ENCODE assay signal across 9 mouse cellular contexts in the genomic region with DNA sequence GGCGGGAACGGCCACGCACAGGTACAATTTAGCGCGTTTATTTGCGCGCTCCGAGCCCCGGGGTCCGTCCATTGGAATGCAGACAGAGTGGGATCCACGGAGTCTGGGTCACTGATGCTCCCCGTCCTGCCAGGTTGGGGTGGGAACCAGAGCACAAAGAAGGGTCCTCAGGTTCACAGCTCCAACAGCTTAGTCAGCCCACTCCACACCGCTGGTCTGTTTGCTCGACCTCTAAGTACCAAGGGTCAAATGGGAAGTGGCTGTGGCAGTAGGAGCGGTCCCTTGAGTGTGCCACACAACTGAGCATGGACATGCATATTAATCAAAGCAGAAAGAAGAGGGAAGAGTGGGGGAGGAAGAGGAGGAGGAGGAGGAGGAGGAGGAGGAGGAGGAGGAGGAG. TPM values are rescaled to one million over a fixed set of nuclear protein-coding genes. Genes with fewer than 3 reads are reported as not detected.
DNase-seq lines count a peak whose midpoint lies in the region; ATAC-seq and TF ChIP-seq lines count a peak whose summit lies in the region.
"Had no signal": no experiment of that assay in that cellular context is flagged by ENCODE, and none has a peak within 500 bp of the region (broad histone marks: within the 10 kb centered on the region; RNA-seq: fewer than 3 reads in every experiment).

No protein-coding gene starts in this region.

- no peak for TF ChIP-seq CTCF in spleen, adult 2 months (IDR thresholded peaks at IDR 0.05; ENCODE audit: extremely low read depth, insufficient read depth, insufficient read length, insufficient replicate concordance)
- TF ChIP-seq CTCF in stomach, postnatal 0 days (IDR thresholded peaks at IDR 0.05; ENCODE audit: low read depth), result no peak

- no peaks in the 10 kb centered on the region for H3K9me3 ChIP-seq in heart, embryonic 13.5 days
- no peaks in the 10 kb centered on the region for H3K9me3 ChIP-seq in limb, embryonic 11.5 days (ENCODE audit: control insufficient read depth, low read length)
- no peaks in the 10 kb centered on the region for H3K9me3 ChIP-seq in stomach, postnatal 0 days (ENCODE audit: control insufficient read depth, low read length)

- ATAC-seq in heart, embryonic 13.5 days (ENCODE audit: extremely low read depth, insufficient number of reproducible peaks, low FRiP score, low TSS enrichment), result no peak
- ATAC-seq in limb, embryonic 11.5 days (ENCODE audit: insufficient number of reproducible peaks, low FRiP score, low TSS enrichment, low read depth), result no peak
- ATAC-seq in stomach, postnatal 0 days (ENCODE audit: low FRiP score, low TSS enrichment), result no peak; the same call in 1 of the 2 replicates

- 23% methylated on average over 15 of the region's 15 CpGs for WGBS in heart, embryonic 13.5 days
- WGBS in spleen, adult 2 months, result 25% methylated on average over 15 of the region's 15 CpGs
- WGBS in limb, embryonic 11.5 days, result 18% methylated on average over 15 of the region's 15 CpGs
- 11% methylated on average over 15 of the region's 15 CpGs for WGBS in stomach, postnatal 0 days

- TF ChIP-seq POLR2A in spleen, adult 2 months (IDR thresholded peaks at IDR 0.05; ENCODE audit: low read depth, low read length), result no peak

- no peak for TF ChIP-seq EP300 in stomach, postnatal 0 days (optimal IDR thresholded peaks at IDR 0.05)

- H3K4me1 ChIP-seq in heart, embryonic 13.5 days, result peaks cover 7% of the 10 kb centered on the region
- H3K4me1 ChIP-seq in spleen, adult 2 months (ENCODE audit: control insufficient read depth, insufficient read depth, insufficient read length), result no peaks in the 10 kb centered on the region
- H3K4me1 ChIP-seq in limb, embryonic 11.5 days (ENCODE audit: control insufficient read depth, insufficient read depth, low read length), result no peaks in the 10 kb centered on the region
- H3K4me1 ChIP-seq in stomach, postnatal 0 days (replicated peaks; ENCODE audit: control insufficient read depth, insufficient read depth), result no peaks in the 10 kb centered on the region

- no peak overlapping the region for H3K9ac ChIP-seq in heart, embryonic 13.5 days
- no peak overlapping the region for H3K9ac ChIP-seq in limb, embryonic 11.5 days (ENCODE audit: low read length)
- no peak overlapping the region for H3K9ac ChIP-seq in stomach, postnatal 0 days (ENCODE audit: low read length)

- peak overlapping the region; percentile 57 for H3K4me3 ChIP-seq in heart, embryonic 13.5 days
- peak overlapping the region; percentile 1; the same call in 1 of the 2 replicates for H3K4me3 ChIP-seq in spleen, adult 2 months (ENCODE audit: extremely low read depth, insufficient read depth, insufficient read length)
- H3K4me3 ChIP-seq in limb, embryonic 11.5 days (ENCODE audit: low read depth, low read length), result no peak overlapping the region
- H3K4me3 ChIP-seq in stomach, postnatal 0 days (ENCODE audit: low read depth, low read length), result peak overlapping the region; percentile 43

- peaks cover 57% of the 10 kb centered on the region for H3K27me3 ChIP-seq in heart, embryonic 13.5 days (replicated peaks)
- peaks cover 3% of the 10 kb centered on the region; the same call in 1 of the 2 replicates for H3K27me3 ChIP-seq in spleen, adult 2 months (ENCODE audit: control insufficient read depth, insufficient read depth, low read length)
- H3K27me3 ChIP-seq in limb, embryonic 11.5 days (ENCODE audit: control insufficient read depth, insufficient read depth, low read length), result peaks cover 38% of the 10 kb centered on the region
- H3K27me3 ChIP-seq in stomach, postnatal 0 days (ENCODE audit: control insufficient read depth, insufficient read depth, low read length), result no peaks in the 10 kb centered on the region

- intact Hi-C loops in heart, postnatal 36 days (cut with DNase I), result no loop called here

- no peak overlapping the region for H3K27ac ChIP-seq in heart, embryonic 13.5 days (replicated peaks)
- no peak overlapping the region for H3K27ac ChIP-seq in spleen, adult 2 months (ENCODE audit: insufficient read depth, low read length)
- H3K27ac ChIP-seq in limb, embryonic 11.5 days (replicated peaks; ENCODE audit: low read depth, low read length), result no peak overlapping the region
- H3K27ac ChIP-seq in stomach, postnatal 0 days (replicated peaks), result no peak overlapping the region

- H3K4me2 ChIP-seq in heart, embryonic 13.5 days, result peak overlapping the region; percentile 83
- peak overlapping the region; percentile 80 for H3K4me2 ChIP-seq in limb, embryonic 11.5 days (ENCODE audit: low read depth, severe bottlenecking)
- peak overlapping the region; percentile 60 for H3K4me2 ChIP-seq in stomach, postnatal 0 days (replicated peaks; ENCODE audit: low read depth)

- no peak for DNase-seq in heart, postnatal 36 days
- no peak for DNase-seq in spleen, adult 2 months (ENCODE audit: low read depth in 1 of 2, low spot score in 2 of 2)
- no peak for DNase-seq in spleen, postnatal 10 days (ENCODE audit: low spot score in 2 of 2)
- no peak for DNase-seq in limb, embryonic 11.5 days (ENCODE audit: low spot score)
- DNase-seq in stomach, postnatal 0 days (ENCODE audit: low spot score), result peak; percentile 10
- no peak for DNase-seq in adrenal gland, postnatal 36 days
- no peak for DNase-seq in urinary bladder, postnatal 14 days (ENCODE audit: low spot score)
- DNase-seq: adrenal gland, adult 2 months had no signal

- no peaks in the 10 kb centered on the region for H3K36me3 ChIP-seq in heart, embryonic 13.5 days
- no peaks in the 10 kb centered on the region for H3K36me3 ChIP-seq in spleen, adult 2 months (ENCODE audit: control insufficient read depth, insufficient read depth, low read length)
- H3K36me3 ChIP-seq in limb, embryonic 11.5 days (ENCODE audit: control insufficient read depth, insufficient read depth, low read length), result no peaks in the 10 kb centered on the region
- H3K36me3 ChIP-seq in stomach, postnatal 0 days (ENCODE audit: control insufficient read depth, insufficient read depth, low read length), result no peaks in the 10 kb centered on the region

RNA-seq across cellular contexts. Expression of a gene that starts 0.4 kb away (rescaled TPM):
- not detected in 2 replicates for polyA plus RNA-seq in heart, embryonic 13.5 days (2015; fragmentation: Nextera tagmentation; extraction: Ambion mirVana)
- total RNA-seq in heart, postnatal 36 days (2021), result not detected
- not detected in 2 replicates for polyA plus RNA-seq in spleen, adult 2 months (2012; rRNA removed)
- not detected in 2 replicates for polyA plus RNA-seq in limb, embryonic 11.5 days (2014; fragmentation: Nextera tagmentation; extraction: Ambion mirVana)
- not detected in 2 replicates for polyA plus RNA-seq in stomach, postnatal 0 days (2015; fragmentation: Nextera tagmentation; extraction: Ambion mirVana)
- total RNA-seq in adrenal gland, postnatal 36 days (2021), result not detected
- total RNA-seq: adrenal gland, adult 2 months had no signal
- polyA plus RNA-seq: adrenal gland, adult 2 months had no signal

RNA-seq across cellular contexts. Expression of a gene that starts 1.3 kb away (rescaled TPM):
- 0.28 and 0.52 TPM in 2 replicates for polyA plus RNA-seq in heart, embryonic 13.5 days (2015; fragmentation: Nextera tagmentation; extraction: Ambion mirVana)
- total RNA-seq in heart, postnatal 36 days (2021), result under 1 TPM; 0.11 to 0.14 TPM
- 0.56 and 0.60 TPM in 2 replicates for polyA plus RNA-seq in spleen, adult 2 months (2012; rRNA removed)
- 0.61 and 0.75 TPM in 2 replicates for polyA plus RNA-seq in limb, embryonic 11.5 days (2014; fragmentation: Nextera tagmentation; extraction: Ambion mirVana)
- polyA plus RNA-seq in stomach, postnatal 0 days (2015; fragmentation: Nextera tagmentation; extraction: Ambion mirVana), result 1.8 and 2.0 TPM in 2 replicates
- total RNA-seq in adrenal gland, postnatal 36 days (2021), result under 1 TPM in 1 of 2 experiments, not detected in 1; 0.26 TPM
- polyA plus RNA-seq: adrenal gland, adult 2 months had no signal
